Mouse (Mus musculus): ENCODE results near the gene Rpl18. TPM values are rescaled to one million over a fixed set of nuclear protein-coding genes. Genes with fewer than 3 reads are reported as not detected.

Rpl18 gene
- polyA plus RNA-seq (2012; rRNA removed), result 640 and 749 TPM in 2 replicates

- TF ChIP-seq POLR2A (IDR thresholded peaks at IDR 0.05; ENCODE audit: borderline replicate concordance, extremely low read depth, insufficient read depth, insufficient read length, poor library complexity, severe bottlenecking) (peak; percentile 39; the same call in 1 of the 2 replicates), CTCF (IDR thresholded peaks at IDR 0.05; ENCODE audit: borderline replicate concordance, extremely low read depth, insufficient read depth, insufficient read length) (no peak)
- DNase-seq (ENCODE audit: low read depth), result peak; percentile 99
These were observed at the start of gene Rpl18 for GRCm38 (mm10) chr7:45715090-45715708. Gene Rpl18, plus strand, starts transcription at chr7:45715457.

GRCm38 (mm10) chr7:45666161-45666560 is 49.1 kb upstream of the Rpl18 start, which contains the start of gene Fut2:
Gene Fut2, minus strand, starts transcription at chr7:45666394.
- TF ChIP-seq POLR2A (IDR thresholded peaks at IDR 0.05; ENCODE audit: borderline replicate concordance, extremely low read depth, insufficient read depth, insufficient read length, poor library complexity, severe bottlenecking) (no peak), CTCF (IDR thresholded peaks at IDR 0.05; ENCODE audit: borderline replicate concordance, extremely low read depth, insufficient read depth, insufficient read length) (no peak)
- no peak for DNase-seq (ENCODE audit: low read depth)

GRCm38 (mm10) chr7:45667761-45668160 is 47.5 kb upstream of the Rpl18 start:
- TF ChIP-seq CTCF (IDR thresholded peaks at IDR 0.05; ENCODE audit: borderline replicate concordance, extremely low read depth, insufficient read depth, insufficient read length) (no peak), POLR2A (IDR thresholded peaks at IDR 0.05; ENCODE audit: borderline replicate concordance, extremely low read depth, insufficient read depth, insufficient read length, poor library complexity, severe bottlenecking) (no peak)
- peak; percentile 63 for DNase-seq (ENCODE audit: low read depth)

- TF ChIP-seq CTCF (IDR thresholded peaks at IDR 0.05; ENCODE audit: borderline replicate concordance, extremely low read depth, insufficient read depth, insufficient read length) (peak; percentile 11; the same call in 1 of the 2 replicates), POLR2A (IDR thresholded peaks at IDR 0.05; ENCODE audit: borderline replicate concordance, extremely low read depth, insufficient read depth, insufficient read length, poor library complexity, severe bottlenecking) (no peak)
- DNase-seq (ENCODE audit: low read depth), result no peak
These were observed 46.3 kb upstream of the Rpl18 start for GRCm38 (mm10) chr7:45668921-45669320.

GRCm38 (mm10) chr7:45677627-45678295 is 37.5 kb upstream of the Rpl18 start:
- no peak for DNase-seq (ENCODE audit: low read depth)
- TF ChIP-seq CTCF (IDR thresholded peaks at IDR 0.05; ENCODE audit: borderline replicate concordance, extremely low read depth, insufficient read depth, insufficient read length) (no peak), POLR2A (IDR thresholded peaks at IDR 0.05; ENCODE audit: borderline replicate concordance, extremely low read depth, insufficient read depth, insufficient read length, poor library complexity, severe bottlenecking) (no peak)

- TF ChIP-seq POLR2A (IDR thresholded peaks at IDR 0.05; ENCODE audit: borderline replicate concordance, extremely low read depth, insufficient read depth, insufficient read length, poor library complexity, severe bottlenecking) (no peak), CTCF (IDR thresholded peaks at IDR 0.05; ENCODE audit: borderline replicate concordance, extremely low read depth, insufficient read depth, insufficient read length) (no peak)
- no peak for DNase-seq (ENCODE audit: low read depth)
These were observed 36.7 kb upstream of the Rpl18 start for GRCm38 (mm10) chr7:45678513-45678912.

GRCm38 (mm10) chr7:45679966-45680621 is 35.2 kb upstream of the Rpl18 start:
- TF ChIP-seq POLR2A (IDR thresholded peaks at IDR 0.05; ENCODE audit: borderline replicate concordance, extremely low read depth, insufficient read depth, insufficient read length, poor library complexity, severe bottlenecking), result no peak
- TF ChIP-seq CTCF (IDR thresholded peaks at IDR 0.05; ENCODE audit: borderline replicate concordance, extremely low read depth, insufficient read depth, insufficient read length), result no peak
- DNase-seq (ENCODE audit: low read depth), result no peak

- TF ChIP-seq CTCF (IDR thresholded peaks at IDR 0.05; ENCODE audit: borderline replicate concordance, extremely low read depth, insufficient read depth, insufficient read length) (no peak), POLR2A (IDR thresholded peaks at IDR 0.05; ENCODE audit: borderline replicate concordance, extremely low read depth, insufficient read depth, insufficient read length, poor library complexity, severe bottlenecking) (no peak)
- DNase-seq (ENCODE audit: low read depth), result no peak
These were observed 34.1 kb upstream of the Rpl18 start for GRCm38 (mm10) chr7:45681046-45681736.

GRCm38 (mm10) chr7:45682144-45683126 is 32.8 kb upstream of the Rpl18 start:
- TF ChIP-seq CTCF (IDR thresholded peaks at IDR 0.05; ENCODE audit: borderline replicate concordance, extremely low read depth, insufficient read depth, insufficient read length) (peak; percentile 100), POLR2A (IDR thresholded peaks at IDR 0.05; ENCODE audit: borderline replicate concordance, extremely low read depth, insufficient read depth, insufficient read length, poor library complexity, severe bottlenecking) (peak; percentile 47; the same call in 1 of the 2 replicates)
- peak; percentile 95 for DNase-seq (ENCODE audit: low read depth)

All from brain, embryonic 14.5 days (tissue).